Mouse (Mus musculus) large intestine, adult 2 months (tissue): ENCODE data around the gene Hspa1a. TPM values are rescaled to one million over a fixed set of nuclear protein-coding genes. Genes with fewer than 3 reads are reported as not detected.

Experiments
- DNase-seq: peaks from one replicate; pipeline ENCODE4 v3.0.0-alpha.2; 2012; ENCODE audit warnings: low read depth, low spot score
- WGBS: fragments of 180-500 bp; shearing (Covaris S2); methylation state at CpG from one replicate; pipeline ENCODE4 v1.1.7; 2018; 5-methylcytosine and 5-hydroxymethylcytosine counted together
- polyA plus RNA-seq: library from polyadenylated mRNA; depleted of rRNA; stranded (reverse); fragments of >200 nt; gene quantifications from 2 replicates; pipeline ENCODE4 v1.2.3, GENCODE M21; 2012; rRNA removed

Hspa1a gene
- polyA plus RNA-seq, 1 experiment: 6.6 TPM

DNA sequence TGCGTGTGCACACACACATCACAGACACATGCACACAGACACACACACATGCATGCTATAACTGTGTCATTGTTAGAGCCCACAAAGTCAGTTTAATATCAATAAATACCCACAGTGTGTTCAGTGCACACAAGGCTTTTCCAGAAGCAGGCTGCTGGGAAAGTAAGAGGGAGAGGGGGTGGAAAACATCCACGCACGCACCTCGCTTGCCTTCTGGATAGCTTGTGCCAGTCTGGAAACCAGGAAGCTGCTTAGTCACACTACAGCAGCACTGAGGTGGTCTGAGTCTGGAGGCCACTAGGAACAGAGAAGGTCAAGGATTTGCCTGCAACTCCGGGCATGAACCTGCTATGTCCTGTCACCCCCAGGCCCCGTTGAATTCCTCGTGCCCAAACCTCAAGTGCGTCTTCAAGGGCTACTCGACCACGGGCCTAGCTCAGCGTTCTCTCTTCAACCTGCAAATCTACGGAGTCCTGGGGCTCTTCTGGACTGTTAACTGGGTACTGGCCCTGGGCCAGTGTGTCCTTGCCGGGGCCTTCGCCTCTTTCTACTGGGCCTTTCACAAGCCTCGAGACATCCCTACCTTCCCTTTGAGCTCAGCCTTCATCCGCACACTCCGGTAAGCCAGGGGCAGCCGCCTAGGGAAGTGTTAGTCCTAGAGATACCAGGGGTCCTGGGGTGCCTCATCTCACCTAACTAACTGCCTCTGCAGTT is 44.5 kb downstream of the Hspa1a start:
- no peak for DNase-seq
- WGBS: 89% methylated on average over 18 of the region's 18 CpGs

DNA sequence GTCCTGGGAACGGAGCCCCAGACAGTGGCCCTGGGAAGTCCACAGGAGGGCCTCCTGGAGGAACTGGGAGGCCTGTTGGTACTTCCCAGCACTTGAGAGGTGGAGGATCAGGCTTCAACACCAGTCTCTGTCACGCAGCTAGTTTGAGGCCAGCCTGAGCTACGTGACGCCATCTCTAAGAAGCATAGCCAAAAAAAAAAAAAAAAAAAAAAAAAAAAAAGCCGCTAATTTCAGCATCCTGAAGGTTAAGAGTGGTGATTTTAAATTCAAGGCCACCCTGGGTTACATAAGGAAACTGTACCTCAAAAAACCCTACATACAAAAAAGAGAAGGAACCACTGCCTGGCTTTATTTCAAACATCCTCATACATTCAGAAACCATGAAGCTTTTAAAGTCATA is 47.7 kb downstream of the Hspa1a start:
- WGBS: 76% methylated on average over 5 of the region's 5 CpGs
- DNase-seq: no peak

DNA sequence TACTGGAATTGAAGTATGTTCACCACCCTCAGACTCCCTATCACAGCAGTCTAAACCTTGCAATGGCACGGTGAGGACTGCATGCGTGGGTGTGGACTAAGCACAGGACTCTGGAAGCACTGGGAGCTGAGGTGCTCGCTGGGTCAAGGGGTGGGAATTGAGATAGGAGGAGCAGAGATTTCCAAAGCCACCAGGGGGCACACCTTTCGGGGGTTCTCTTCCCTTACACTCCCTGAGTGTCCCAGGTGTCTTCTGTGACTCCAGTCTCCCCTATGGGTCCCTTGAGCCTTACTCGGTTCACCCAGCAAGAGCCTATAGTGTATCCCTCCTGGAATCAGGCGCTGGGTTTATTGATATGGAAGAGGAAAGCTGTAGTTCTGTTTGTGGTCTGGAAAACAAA is 49.0 kb downstream of the Hspa1a start:
- DNase-seq: no peak
- 56% methylated on average over 6 of the region's 6 CpGs for WGBS

Other genes with a start within 250 kb of the Hspa1a start
- gene C4b, start 228.3 kb downstream of the Hspa1a start, polyA plus RNA-seq: 32.9 and 44.2 TPM in 2 replicates
- gene Cyp21a1, start 167.6 kb downstream of the Hspa1a start, polyA plus RNA-seq: 0.05 TPM in 1 of 2 replicates, not detected in the other
- gene Stk19, start 135.2 kb downstream of the Hspa1a start, polyA plus RNA-seq: 49.5 and 57.9 TPM in 2 replicates
- gene Dxo, start 135.1 kb downstream of the Hspa1a start, polyA plus RNA-seq: 75.2 and 76.4 TPM in 2 replicates
- 61.1 and 89.6 TPM in 2 replicates for gene Skiv2l, start 121.9 kb downstream of the Hspa1a start, polyA plus RNA-seq
- gene Nelfe, start 121.8 kb downstream of the Hspa1a start, polyA plus RNA-seq: 31.2 and 33.8 TPM in 2 replicates
- 64.4 and 94.3 TPM in 2 replicates for gene Cfb, start 109.6 kb downstream of the Hspa1a start, polyA plus RNA-seq
- 4.7 and 5.8 TPM in 2 replicates for gene Zbtb12, start 92.7 kb downstream of the Hspa1a start, polyA plus RNA-seq
- not detected in 2 replicates for gene Gm20547, start 90.1 kb downstream of the Hspa1a start, polyA plus RNA-seq
- gene C2, start 73.9 kb downstream of the Hspa1a start, polyA plus RNA-seq: 28.1 and 31.1 TPM in 2 replicates
- 151 and 185 TPM in 2 replicates for gene Ehmt2, start 73.7 kb downstream of the Hspa1a start, polyA plus RNA-seq
- 180 and 226 TPM in 2 replicates for gene Slc44a4, start 57.7 kb downstream of the Hspa1a start, polyA plus RNA-seq
- 64.9 and 118 TPM in 2 replicates for gene Neu1, start 40.9 kb downstream of the Hspa1a start, polyA plus RNA-seq
- 10.5 and 12.0 TPM in 2 replicates for gene Hspa1b, start 12.9 kb downstream of the Hspa1a start, polyA plus RNA-seq
- gene Gm20481, start 2.2 kb downstream of the Hspa1a start, polyA plus RNA-seq: not detected in 2 replicates
- 0.21 and 0.22 TPM in 2 replicates for gene Hspa1l, start 547 bp upstream of the Hspa1a start, polyA plus RNA-seq
- gene Lsm2, start 9.7 kb upstream of the Hspa1a start, polyA plus RNA-seq: 108 and 113 TPM in 2 replicates
- gene Vars, start 28.8 kb upstream of the Hspa1a start, polyA plus RNA-seq: 104 and 139 TPM in 2 replicates
- 0.38 and 0.64 TPM in 2 replicates for gene Vwa7, start 44.4 kb upstream of the Hspa1a start, polyA plus RNA-seq
- gene Sapcd1, start 55.9 kb upstream of the Hspa1a start, polyA plus RNA-seq: 0.81 and 0.83 TPM in 2 replicates
- gene Msh5, start 74.6 kb upstream of the Hspa1a start, polyA plus RNA-seq: 2.0 and 3.3 TPM in 2 replicates
- 209 and 263 TPM in 2 replicates for gene Clic1, start 77.8 kb upstream of the Hspa1a start, polyA plus RNA-seq
- gene Ddah2, start 86.9 kb upstream of the Hspa1a start, polyA plus RNA-seq: 12.5 and 14.9 TPM in 2 replicates
- 0.17 and 3.8 TPM in 2 replicates for gene Ly6g6c, start 93.2 kb upstream of the Hspa1a start, polyA plus RNA-seq
- 0.26 and 0.47 TPM in 2 replicates for gene Mpig6b, start 94.0 kb upstream of the Hspa1a start, polyA plus RNA-seq
- gene Ly6g6e, start 104.7 kb upstream of the Hspa1a start, polyA plus RNA-seq: 0.38 and 0.73 TPM in 2 replicates
- 0.89 and 3.5 TPM in 2 replicates for gene Ly6g6d, start 105.9 kb upstream of the Hspa1a start, polyA plus RNA-seq
- gene Ly6g6f, start 113.5 kb upstream of the Hspa1a start, polyA plus RNA-seq: 1.6 and 2.6 TPM in 2 replicates
- 71.9 and 115 TPM in 2 replicates for gene Abhd16a, start 117.1 kb upstream of the Hspa1a start, polyA plus RNA-seq
- 0.81 TPM in 1 of 2 replicates, not detected in the other for gene Ly6g5c, start 136.1 kb upstream of the Hspa1a start, polyA plus RNA-seq
- 2.2 and 3.0 TPM in 2 replicates for gene Ly6g5b, start 143.3 kb upstream of the Hspa1a start, polyA plus RNA-seq
- gene Gpank1, start 149.3 kb upstream of the Hspa1a start, polyA plus RNA-seq: 18.4 and 19.4 TPM in 2 replicates
- gene Csnk2b, start 149.9 kb upstream of the Hspa1a start, polyA plus RNA-seq: 358 and 375 TPM in 2 replicates
- gene D17H6S53E, start 154.2 kb upstream of the Hspa1a start, polyA plus RNA-seq: 11.7 and 17.5 TPM in 2 replicates
- gene Apom, start 159.9 kb upstream of the Hspa1a start, polyA plus RNA-seq: 0.26 TPM in 1 of 2 replicates, not detected in the other
- 103 and 147 TPM in 2 replicates for gene Bag6, start 163.0 kb upstream of the Hspa1a start, polyA plus RNA-seq
- 227 and 272 TPM in 2 replicates for gene Prrc2a, start 192.7 kb upstream of the Hspa1a start, polyA plus RNA-seq
- gene Aif1, start 203.9 kb upstream of the Hspa1a start, polyA plus RNA-seq: 3.7 and 3.8 TPM in 2 replicates
- gene Lst1, start 216.3 kb upstream of the Hspa1a start, polyA plus RNA-seq: 25.5 and 32.1 TPM in 2 replicates
- gene Ltb, start 222.3 kb upstream of the Hspa1a start, polyA plus RNA-seq: 23.4 and 35.1 TPM in 2 replicates
- 3.7 and 4.9 TPM in 2 replicates for gene Tnf, start 229.9 kb upstream of the Hspa1a start, polyA plus RNA-seq
- 1.8 and 2.5 TPM in 2 replicates for gene Lta, start 233.2 kb upstream of the Hspa1a start, polyA plus RNA-seq
- not detected in 2 replicates for gene Gm16181, start 248.7 kb upstream of the Hspa1a start, polyA plus RNA-seq